Mouse (Mus musculus): ENCODE results near the gene Ptprr.
A peak's percentile ranks its signal among the peaks of the same experiment; 100 is the strongest.

The Ptprr gene

GRCm38 (mm10) chr10:116117060-116117459, 99.0 kb downstream of the Ptprr start:
- DNase-seq, result no peak

GRCm38 (mm10) chr10:116121463-116121862, 103.5 kb downstream of the Ptprr start:
- DNase-seq, result no peak

GRCm38 (mm10) chr10:116123808-116124207, 105.8 kb downstream of the Ptprr start:
- DNase-seq, result no peak

- DNase-seq, result no peak
Measured at GRCm38 (mm10) chr10:116125364-116125763, 107.4 kb downstream of the Ptprr start.

GRCm38 (mm10) chr10:116130401-116130800, 112.4 kb downstream of the Ptprr start:
- DNase-seq, result no peak

- no peak for DNase-seq
Measured at GRCm38 (mm10) chr10:116131223-116131622, 113.2 kb downstream of the Ptprr start.

- DNase-seq, result no peak
Measured at GRCm38 (mm10) chr10:116132233-116132632, 114.2 kb downstream of the Ptprr start.

GRCm38 (mm10) chr10:116135187-116135586, 117.2 kb downstream of the Ptprr start:
- DNase-seq, result no peak

GRCm38 (mm10) chr10:116140226-116140625, 122.2 kb downstream of the Ptprr start:
- DNase-seq, result no peak

GRCm38 (mm10) chr10:116143684-116144083, 125.7 kb downstream of the Ptprr start:
- DNase-seq, result no peak

GRCm38 (mm10) chr10:116146091-116146490, 128.1 kb downstream of the Ptprr start:
- no peak for DNase-seq

- DNase-seq, result no peak
Measured at GRCm38 (mm10) chr10:116154707-116155106, 136.7 kb downstream of the Ptprr start.

- no peak for DNase-seq
Measured at GRCm38 (mm10) chr10:116156699-116157098, 138.7 kb downstream of the Ptprr start.

- no peak for DNase-seq
Measured at GRCm38 (mm10) chr10:116162338-116162737, 144.3 kb downstream of the Ptprr start.

- DNase-seq, result no peak
Measured at GRCm38 (mm10) chr10:116175324-116175883, 157.4 kb downstream of the Ptprr start.

GRCm38 (mm10) chr10:116177390-116178179, 159.6 kb downstream of the Ptprr start:
- DNase-seq, result peak in 1 of 2 experiments; percentile 19

GRCm38 (mm10) chr10:116181235-116181634, 163.2 kb downstream of the Ptprr start:
- no peak for DNase-seq

GRCm38 (mm10) chr10:116182221-116182620, 164.2 kb downstream of the Ptprr start:
- DNase-seq, result no peak

- no peak for DNase-seq
Measured at GRCm38 (mm10) chr10:116183258-116183657, 165.2 kb downstream of the Ptprr start.

GRCm38 (mm10) chr10:116191724-116192123, 173.7 kb downstream of the Ptprr start:
- DNase-seq, result no peak

GRCm38 (mm10) chr10:116192293-116192692, 174.3 kb downstream of the Ptprr start:
- DNase-seq, result peak in 1 of 2 experiments; percentile 17

GRCm38 (mm10) chr10:116194409-116194808, 176.4 kb downstream of the Ptprr start:
- peak in 1 of 2 experiments; percentile 4 for DNase-seq

GRCm38 (mm10) chr10:116196596-116197415, 178.8 kb downstream of the Ptprr start:
- peak in 1 of 2 experiments; percentile 16 for DNase-seq

Measured in kidney, postnatal 4 days (tissue).